Mouse (Mus musculus): ENCODE results near the gene Synj2. TPM values are rescaled to one million over a fixed set of nuclear protein-coding genes. Genes with fewer than 3 reads are reported as not detected.

Gene Synj2
- total RNA-seq, 2 experiments from 2014 or later, result 41.6 to 48.5 TPM

- intact Hi-C loops (cut with DNase I), result no loop called here
- DNase-seq (ENCODE audit: low spot score), result no peak
Observed at GRCm38 (mm10) chr17:5968562-5968961, 27.5 kb downstream of the Synj2 start.

DNA sequence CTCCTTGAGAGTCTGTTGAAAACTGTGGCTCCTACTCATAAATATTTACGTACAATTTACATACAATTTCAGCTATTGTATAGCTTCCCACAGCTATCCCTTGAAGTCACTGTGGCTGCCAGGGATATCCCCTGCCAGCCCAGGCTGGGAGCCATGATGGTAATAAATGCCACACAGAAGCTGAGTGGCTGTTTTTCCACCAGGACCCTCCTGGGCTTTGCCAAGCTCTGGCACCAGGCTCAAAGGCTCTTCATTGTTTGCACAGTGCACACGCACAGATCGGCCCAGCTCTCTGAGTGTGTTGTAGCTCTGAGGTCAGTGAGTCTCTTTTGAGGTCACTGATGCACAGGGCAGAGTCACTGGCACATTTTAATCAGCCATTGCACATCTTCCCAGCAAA lies 28.2 kb downstream of the Synj2 start:
- no peak for DNase-seq (ENCODE audit: low spot score)
- intact Hi-C loops (cut with DNase I), result no loop called here

GRCm38 (mm10) chr17:5970298-5970821 lies 29.3 kb downstream of the Synj2 start:
- intact Hi-C loops (cut with DNase I), result no loop called here
- no peak for DNase-seq (ENCODE audit: low spot score)

GRCm38 (mm10) chr17:5973536-5973935 lies 32.5 kb downstream of the Synj2 start:
- intact Hi-C loops (cut with DNase I), result no loop called here
- DNase-seq (ENCODE audit: low spot score), result no peak

DNA sequence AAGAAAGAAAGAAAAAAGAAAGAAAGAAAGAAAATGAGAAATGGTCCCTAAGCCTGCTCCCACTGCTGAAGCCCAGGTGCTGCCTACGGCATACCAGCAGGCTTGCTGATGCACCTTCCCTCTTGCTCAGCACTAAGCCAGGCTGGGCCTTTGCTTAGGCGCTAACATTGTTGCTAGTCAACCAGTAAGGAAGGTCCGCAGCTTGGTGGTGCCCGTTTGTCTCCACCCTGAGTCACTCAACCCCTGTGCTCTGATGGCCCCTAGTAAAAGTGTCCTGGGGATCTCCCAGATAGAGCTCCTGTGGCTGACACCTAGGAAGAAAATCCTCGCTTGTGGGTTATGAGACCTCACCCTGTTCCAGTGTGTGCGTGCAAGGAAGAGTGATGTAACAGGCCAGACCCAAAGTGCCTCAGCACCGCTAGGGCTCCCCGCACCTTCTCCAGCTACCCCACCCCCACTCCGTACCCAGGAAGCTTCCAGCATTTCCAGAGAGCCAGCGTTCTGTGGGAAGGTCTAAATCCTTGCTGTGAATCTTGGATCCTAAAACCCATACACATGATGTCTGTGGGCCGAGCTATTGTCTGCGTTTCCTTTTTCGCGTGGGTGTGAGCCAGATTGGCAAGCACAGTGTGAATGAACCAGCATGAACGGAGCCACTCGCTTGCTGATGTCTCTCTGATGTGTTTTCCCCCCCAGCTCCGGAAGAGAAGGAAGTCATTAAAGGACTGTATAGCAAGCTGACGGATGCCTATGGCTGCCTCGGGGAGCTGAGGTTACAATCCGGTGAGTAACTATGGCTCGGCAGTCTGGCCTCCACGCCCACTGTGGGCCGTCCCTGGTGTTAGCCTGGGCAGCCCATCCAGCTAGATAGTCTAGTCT lies 34.3 kb downstream of the Synj2 start:
- DNase-seq (ENCODE audit: low spot score), result peak; percentile 57
- intact Hi-C loops (cut with DNase I), result loop anchor here (5.0 kb wide), 1 partner anchor 42 kb away; no protein-coding TSS in a partner anchor

DNA sequence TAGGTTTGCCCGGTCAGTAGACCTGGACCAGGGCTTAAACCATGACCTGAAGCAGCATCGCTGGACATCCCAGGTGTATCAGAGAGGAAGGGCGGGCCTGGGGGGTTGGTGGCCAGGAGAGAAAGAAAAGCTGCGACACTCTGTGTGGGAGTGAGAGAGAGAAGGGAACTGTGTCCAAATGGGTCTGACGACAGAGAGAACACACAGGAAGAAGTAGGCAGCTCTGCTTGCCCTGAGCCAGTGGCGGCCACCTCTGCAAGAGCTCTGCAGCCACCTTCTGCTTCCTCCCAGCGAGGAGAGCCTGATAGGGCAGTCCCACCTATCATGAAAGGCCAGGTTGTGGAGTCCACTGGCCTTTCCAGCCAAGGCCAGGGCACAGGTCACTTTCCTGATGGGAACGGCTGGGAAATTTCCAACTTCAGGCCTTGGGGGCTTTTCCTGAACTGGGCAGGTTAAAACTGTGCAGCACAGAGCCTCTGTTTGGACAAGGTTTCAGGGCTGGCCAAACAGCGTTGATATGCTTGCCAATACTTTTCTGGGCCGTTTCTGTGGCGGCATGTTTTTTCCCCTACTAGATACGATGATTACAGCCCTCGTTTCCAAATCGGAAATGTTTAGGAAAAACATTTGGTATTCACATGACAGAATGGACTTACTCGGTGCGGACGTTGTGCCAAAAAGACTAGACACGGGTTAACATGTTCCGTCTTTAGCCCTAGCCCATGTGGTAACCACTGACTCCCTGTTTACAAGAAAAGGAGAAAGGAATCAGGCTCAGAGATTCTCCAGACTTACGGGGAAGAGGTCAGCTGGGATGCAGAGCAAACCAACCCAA lies 35.4 kb downstream of the Synj2 start:
- intact Hi-C loops (cut with DNase I), result loop anchor here (5.0 kb wide), 1 partner anchor 41 kb away; no protein-coding TSS in a partner anchor
- no peak for DNase-seq (ENCODE audit: low spot score)

GRCm38 (mm10) chr17:5977056-5977920 lies 36.2 kb downstream of the Synj2 start:
- intact Hi-C loops (cut with DNase I), result loop anchor here (5.0 kb wide), 1 partner anchor 40 kb away; no protein-coding TSS in a partner anchor
- peak; percentile 63 for DNase-seq (ENCODE audit: low spot score)

GRCm38 (mm10) chr17:5977921-5978504 lies 36.9 kb downstream of the Synj2 start:
- intact Hi-C loops (cut with DNase I), result loop anchor here (5.0 kb wide), 1 partner anchor 39 kb away; no protein-coding TSS in a partner anchor
- DNase-seq (ENCODE audit: low spot score), result no peak

DNA sequence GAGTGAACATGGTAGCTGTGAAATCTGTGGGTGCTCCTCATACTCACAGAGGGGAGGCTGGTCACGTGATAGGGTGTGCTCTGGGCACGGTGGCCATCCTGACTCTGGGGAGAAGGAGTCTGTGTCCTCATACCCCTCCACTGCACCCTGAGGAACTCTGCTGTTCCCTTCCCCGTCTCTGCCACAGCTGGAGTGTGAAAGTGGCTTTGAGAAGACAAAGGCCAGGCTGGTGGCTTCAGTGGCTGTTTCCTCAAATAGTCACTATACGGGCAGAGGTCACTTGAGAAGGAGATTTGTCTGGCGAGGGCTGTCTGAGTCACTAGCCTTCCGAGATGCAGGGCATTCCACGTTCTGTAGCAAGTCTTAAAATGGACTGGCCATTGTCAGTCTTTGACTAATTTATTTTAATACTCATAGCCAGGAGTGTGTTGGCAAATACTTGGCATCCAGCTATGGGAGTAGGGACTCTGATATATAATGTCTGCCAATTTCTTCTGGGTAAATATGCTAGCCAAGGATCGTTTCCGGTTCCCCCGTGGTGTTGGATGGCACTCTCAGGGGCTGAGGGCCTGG lies 37.5 kb downstream of the Synj2 start:
- no peak for DNase-seq (ENCODE audit: low spot score)
- intact Hi-C loops (cut with DNase I), result loop anchor here (5.0 kb wide), 1 partner anchor 39 kb away; no protein-coding TSS in a partner anchor

DNA sequence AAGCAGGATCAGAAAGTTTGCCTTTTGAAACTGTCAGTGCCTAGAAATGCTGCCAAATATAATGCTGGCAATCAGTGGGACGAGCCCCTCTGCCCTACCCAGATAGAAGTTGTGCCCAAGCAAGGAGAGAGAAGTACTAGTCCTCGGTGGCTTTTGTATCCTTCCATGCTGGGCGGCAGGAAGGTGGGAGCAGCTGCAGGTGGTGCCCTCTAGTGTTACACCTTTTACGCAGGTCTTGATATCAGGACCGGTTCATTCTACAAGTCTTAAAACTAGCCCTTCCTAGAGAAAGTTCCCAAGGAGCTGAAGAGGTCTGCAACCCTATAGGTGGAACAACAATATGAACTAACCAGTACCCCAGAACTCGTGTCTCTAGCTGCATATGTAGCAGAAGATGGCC lies 39.8 kb downstream of the Synj2 start:
- intact Hi-C loops (cut with DNase I), result no loop called here
- no peak for DNase-seq (ENCODE audit: low spot score)

DNA sequence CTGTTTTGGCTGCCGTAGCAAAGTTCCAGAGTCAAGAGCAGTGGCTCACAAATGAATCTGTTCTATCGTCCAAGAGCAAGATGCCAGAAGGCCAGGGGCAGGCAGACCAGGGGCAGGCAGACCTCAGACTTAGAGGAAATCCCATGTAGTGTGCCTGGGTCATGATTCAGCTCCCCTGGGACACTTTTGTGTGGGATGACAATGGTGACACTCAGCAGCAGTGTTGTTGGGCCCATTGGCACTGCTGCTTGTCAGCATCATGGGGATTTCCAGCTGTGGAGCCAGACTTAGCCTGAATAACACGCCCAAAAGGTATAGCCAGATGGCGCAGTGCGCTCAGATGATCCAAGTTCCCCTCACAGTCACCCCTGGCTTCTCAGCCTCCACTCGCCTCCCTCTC lies 42.1 kb downstream of the Synj2 start:
- intact Hi-C loops (cut with DNase I), result loop anchor here (2.0 kb wide), 1 partner anchor 42 kb away; the partner anchor contains the start of gene Synj2

DNA sequence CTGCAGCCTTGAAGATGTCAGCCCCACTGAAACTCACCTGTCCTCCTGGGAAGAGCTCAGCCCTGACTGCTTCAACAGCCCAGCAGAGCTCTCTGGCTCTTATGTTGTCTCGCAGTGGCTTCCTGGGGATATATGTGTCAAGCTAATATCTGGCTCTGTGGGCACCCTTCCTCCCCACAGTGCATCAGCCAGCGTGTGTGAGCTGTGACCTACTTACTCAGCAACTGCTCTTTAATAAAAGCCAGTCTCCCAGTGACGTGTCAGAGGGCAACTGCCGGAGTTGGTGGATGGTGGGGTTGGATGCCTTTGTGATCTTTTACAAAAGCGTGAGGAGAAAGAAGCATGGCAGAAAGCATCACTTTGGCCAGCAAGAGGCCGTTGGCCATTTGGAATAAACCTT lies 42.8 kb downstream of the Synj2 start:
- DNase-seq (ENCODE audit: low spot score), result no peak
- intact Hi-C loops (cut with DNase I), result loop anchor here (2.0 kb wide), 1 partner anchor 43 kb away; the partner anchor contains the start of gene Synj2

More for the DNA sequence above, 42.1 kb downstream of the Synj2 start:
- no peak for DNase-seq (ENCODE audit: low spot score)

- intact Hi-C loops (cut with DNase I), result no loop called here
Observed at GRCm38 (mm10) chr17:5984700-5985231, 43.7 kb downstream of the Synj2 start.

GRCm38 (mm10) chr17:5985271-5985670 lies 44.2 kb downstream of the Synj2 start:
- no peak for DNase-seq (ENCODE audit: low spot score)
- intact Hi-C loops (cut with DNase I), result no loop called here

More at GRCm38 (mm10) chr17:5984700-5985231, 43.7 kb downstream of the Synj2 start:
- DNase-seq (ENCODE audit: low spot score), result no peak

GRCm38 (mm10) chr17:5987271-5988056 lies 46.4 kb downstream of the Synj2 start:
- no peak for DNase-seq (ENCODE audit: low spot score)
- intact Hi-C loops (cut with DNase I), result no loop called here

- DNase-seq (ENCODE audit: low spot score), result no peak
- intact Hi-C loops (cut with DNase I), result no loop called here
Observed at GRCm38 (mm10) chr17:5988102-5988501, 47.0 kb downstream of the Synj2 start.

DNA sequence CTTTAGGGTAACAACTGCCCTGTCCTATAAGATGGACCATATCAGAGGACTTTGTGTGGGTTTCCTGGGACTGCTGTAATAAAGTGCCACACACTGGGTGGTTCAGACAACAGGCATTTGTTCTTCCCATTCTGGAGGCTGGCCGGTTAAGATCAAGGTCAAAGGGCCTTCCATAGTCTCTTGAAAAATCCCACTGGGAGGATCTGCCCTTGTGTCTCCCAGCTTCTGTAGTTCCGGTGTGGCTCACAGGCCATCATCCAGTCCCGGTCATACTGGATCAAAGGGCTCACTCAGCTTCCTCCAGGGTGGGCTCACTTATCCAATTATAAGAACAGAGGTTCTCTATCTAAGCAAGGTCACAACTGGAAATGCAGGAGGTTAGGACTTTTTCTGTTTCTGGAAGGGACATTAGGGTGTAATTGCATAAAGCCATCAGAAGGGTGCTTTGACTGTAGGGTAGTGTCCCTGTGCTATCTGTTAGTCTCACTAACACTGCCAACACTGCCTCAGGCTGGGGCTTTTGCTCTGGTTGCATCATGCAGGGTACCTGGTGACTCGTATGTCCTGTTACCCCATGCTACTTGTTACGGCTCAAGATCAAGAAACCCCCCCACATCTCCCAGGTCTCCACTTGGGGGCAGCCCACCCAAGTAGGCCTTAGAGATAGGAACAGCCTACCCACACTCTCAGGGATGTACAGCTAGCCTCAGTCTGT lies 51.9 kb downstream of the Synj2 start:
- no peak for DNase-seq (ENCODE audit: low spot score)
- intact Hi-C loops (cut with DNase I), result no loop called here

All from heart, postnatal 25 days (tissue).